Mouse (Mus musculus): ENCODE data around the gene Ndufa9. TPM values are rescaled to one million over a fixed set of nuclear protein-coding genes. Genes with fewer than 3 reads are reported as not detected.

Ndufa9 gene
- total RNA-seq (2015) (72.1 and 74.0 TPM in 2 replicates), total RNA-seq (2017) (115 and 137 TPM in 2 replicates)

- peak; percentile 99 for ATAC-seq (ENCODE audit: poor library complexity, severe bottlenecking)
Observed at GRCm38 (mm10) chr6:126848712-126849704, at the start of gene Ndufa9. Gene Ndufa9, minus strand, starts transcription at chr6:126849136.

GRCm38 (mm10) chr6:126877118-126877517, 28.2 kb upstream of the Ndufa9 start:
- ATAC-seq (ENCODE audit: poor library complexity, severe bottlenecking): no peak

- no peak for ATAC-seq (ENCODE audit: poor library complexity, severe bottlenecking)
Observed at GRCm38 (mm10) chr6:126852881-126853280, 3.9 kb upstream of the Ndufa9 start, which contains the start of gene Akap3. Gene Akap3, plus strand, starts transcription at chr6:126853098.

GRCm38 (mm10) chr6:126836628-126837027, 12.3 kb downstream of the Ndufa9 start:
- 0 out of 2 replicates have a peak, but pooled peaks have one; percentile 35 for ATAC-seq (ENCODE audit: poor library complexity, severe bottlenecking)

- no peak for ATAC-seq (ENCODE audit: poor library complexity, severe bottlenecking)
Observed at GRCm38 (mm10) chr6:126823087-126823486, 25.8 kb downstream of the Ndufa9 start.

GRCm38 (mm10) chr6:126816338-126816737, 32.6 kb downstream of the Ndufa9 start:
- ATAC-seq (ENCODE audit: poor library complexity, severe bottlenecking): no peak

GRCm38 (mm10) chr6:126815206-126815750, 33.7 kb downstream of the Ndufa9 start:
- ATAC-seq (ENCODE audit: poor library complexity, severe bottlenecking): no peak

GRCm38 (mm10) chr6:126811481-126811880, 37.5 kb downstream of the Ndufa9 start:
- peak; percentile 35; the same call in 1 of the 2 replicates for ATAC-seq (ENCODE audit: poor library complexity, severe bottlenecking)

GRCm38 (mm10) chr6:126808561-126808960, 40.4 kb downstream of the Ndufa9 start:
- no peak for ATAC-seq (ENCODE audit: poor library complexity, severe bottlenecking)

GRCm38 (mm10) chr6:126808134-126808533, 40.8 kb downstream of the Ndufa9 start:
- ATAC-seq (ENCODE audit: poor library complexity, severe bottlenecking): no peak

- ATAC-seq (ENCODE audit: poor library complexity, severe bottlenecking): no peak
Observed at GRCm38 (mm10) chr6:126806783-126807182, 42.2 kb downstream of the Ndufa9 start.

- ATAC-seq (ENCODE audit: poor library complexity, severe bottlenecking): no peak
Observed at GRCm38 (mm10) chr6:126802946-126803345, 46.0 kb downstream of the Ndufa9 start.

- ATAC-seq (ENCODE audit: poor library complexity, severe bottlenecking): no peak
Observed at GRCm38 (mm10) chr6:126794751-126795150, 54.2 kb downstream of the Ndufa9 start.

GRCm38 (mm10) chr6:126793689-126794088, 55.2 kb downstream of the Ndufa9 start:
- no peak for ATAC-seq (ENCODE audit: poor library complexity, severe bottlenecking)

- no peak for ATAC-seq (ENCODE audit: poor library complexity, severe bottlenecking)
Observed at GRCm38 (mm10) chr6:126791964-126792363, 57.0 kb downstream of the Ndufa9 start.

- ATAC-seq (ENCODE audit: poor library complexity, severe bottlenecking): no peak
Observed at GRCm38 (mm10) chr6:126791488-126791887, 57.4 kb downstream of the Ndufa9 start.

GRCm38 (mm10) chr6:126788863-126789262, 60.1 kb downstream of the Ndufa9 start:
- ATAC-seq (ENCODE audit: poor library complexity, severe bottlenecking): no peak

GRCm38 (mm10) chr6:126784206-126784605, 64.7 kb downstream of the Ndufa9 start:
- no peak for ATAC-seq (ENCODE audit: poor library complexity, severe bottlenecking)

GRCm38 (mm10) chr6:126783651-126784066, 65.3 kb downstream of the Ndufa9 start:
- ATAC-seq (ENCODE audit: poor library complexity, severe bottlenecking): no peak

- ATAC-seq (ENCODE audit: poor library complexity, severe bottlenecking): no peak
Observed at GRCm38 (mm10) chr6:126783056-126783455, 65.9 kb downstream of the Ndufa9 start.

GRCm38 (mm10) chr6:126777889-126778288, 71.0 kb downstream of the Ndufa9 start:
- no peak for ATAC-seq (ENCODE audit: poor library complexity, severe bottlenecking)

GRCm38 (mm10) chr6:126773873-126774272, 75.1 kb downstream of the Ndufa9 start:
- no peak for ATAC-seq (ENCODE audit: poor library complexity, severe bottlenecking)

Data from megakaryocyte, adult 5-6 weeks (primary cell).